Mouse (Mus musculus): ENCODE results near the gene Iqsec1. TPM values are rescaled to one million over a fixed set of nuclear protein-coding genes. Genes with fewer than 3 reads are reported as not detected.
A peak's percentile ranks its signal among the peaks of the same experiment; 100 is the strongest.

The Iqsec1 gene
- polyA plus RNA-seq, 1 experiment, result 230 TPM

- TF ChIP-seq CTCF (IDR thresholded peaks at IDR 0.05; ENCODE audit: extremely low read depth, insufficient read depth, insufficient read length, insufficient replicate concordance), result no peak
- peaks cover 45% of the 10 kb centered on the region; the same call in 1 of the 2 replicates for H3K4me1 ChIP-seq (ENCODE audit: control insufficient read depth, insufficient read depth, insufficient read length)
- H3K36me3 ChIP-seq (ENCODE audit: control insufficient read depth, insufficient read depth, low read length), result no peaks in the 10 kb centered on the region
- WGBS, result 41% methylated on average over 5 of the region's 5 CpGs
- H3K4me3 ChIP-seq (ENCODE audit: extremely low read depth, insufficient read depth, insufficient read length), result peak overlapping the region; percentile 41; the same call in 1 of the 2 replicates
- DNase-seq (ENCODE audit: low read depth in 1 of 2, low spot score in 2 of 2), result peak in 1 of 2 experiments; percentile 65
- H3K27me3 ChIP-seq (ENCODE audit: control insufficient read depth, insufficient read depth, low read length), result no peaks in the 10 kb centered on the region
- H3K27ac ChIP-seq (ENCODE audit: insufficient read depth, low read length), result peak overlapping the region; percentile 94
Observed at GRCm38 (mm10) chr6:90756561-90756960, 231.9 kb downstream of the Iqsec1 start.

- Histone ChIP-seq H3K27ac (ENCODE audit: insufficient read depth, low read length) (no peak overlapping the region), H3K36me3 (ENCODE audit: control insufficient read depth, insufficient read depth, low read length) (no peaks in the 10 kb centered on the region), H3K4me1 (ENCODE audit: control insufficient read depth, insufficient read depth, insufficient read length) (peaks cover 48% of the 10 kb centered on the region; the same call in 1 of the 2 replicates), H3K4me3 (ENCODE audit: extremely low read depth, insufficient read depth, insufficient read length) (no peak overlapping the region), H3K27me3 (ENCODE audit: control insufficient read depth, insufficient read depth, low read length) (no peaks in the 10 kb centered on the region)
- TF ChIP-seq CTCF (IDR thresholded peaks at IDR 0.05; ENCODE audit: extremely low read depth, insufficient read depth, insufficient read length, insufficient replicate concordance), result no peak
- no peak for DNase-seq (ENCODE audit: low read depth in 1 of 2, low spot score in 2 of 2)
- 84% methylated on average over 6 of the region's 6 CpGs for WGBS
Observed at GRCm38 (mm10) chr6:90755613-90755941, 232.9 kb downstream of the Iqsec1 start.

- TF ChIP-seq POLR2A (IDR thresholded peaks at IDR 0.05; ENCODE audit: low read depth, low read length) (no peak), CTCF (IDR thresholded peaks at IDR 0.05; ENCODE audit: extremely low read depth, insufficient read depth, insufficient read length, insufficient replicate concordance) (no peak)
- Histone ChIP-seq H3K36me3 (ENCODE audit: control insufficient read depth, insufficient read depth, low read length) (no peaks in the 10 kb centered on the region), H3K4me1 (ENCODE audit: control insufficient read depth, insufficient read depth, insufficient read length) (peaks cover 51% of the 10 kb centered on the region; the same call in 1 of the 2 replicates), H3K27me3 (ENCODE audit: control insufficient read depth, insufficient read depth, low read length) (no peaks in the 10 kb centered on the region), H3K27ac (ENCODE audit: insufficient read depth, low read length) (peak overlapping the region; percentile 37), H3K4me3 (ENCODE audit: extremely low read depth, insufficient read depth, insufficient read length) (no peak overlapping the region)
- 67% methylated on average over 7 of the region's 7 CpGs for WGBS
- no peak for DNase-seq (ENCODE audit: low read depth in 1 of 2, low spot score in 2 of 2)
Observed at GRCm38 (mm10) chr6:90754927-90755612, 233.4 kb downstream of the Iqsec1 start.

- no peak for TF ChIP-seq CTCF (IDR thresholded peaks at IDR 0.05; ENCODE audit: extremely low read depth, insufficient read depth, insufficient read length, insufficient replicate concordance)
- TF ChIP-seq POLR2A (IDR thresholded peaks at IDR 0.05; ENCODE audit: low read depth, low read length), result no peak
- 77% methylated on average over 2 of the region's 2 CpGs for WGBS
- Histone ChIP-seq H3K27me3 (ENCODE audit: control insufficient read depth, insufficient read depth, low read length) (no peaks in the 10 kb centered on the region), H3K4me1 (ENCODE audit: control insufficient read depth, insufficient read depth, insufficient read length) (peaks cover 52% of the 10 kb centered on the region; the same call in 1 of the 2 replicates), H3K27ac (ENCODE audit: insufficient read depth, low read length) (peak overlapping the region; percentile 37), H3K4me3 (ENCODE audit: extremely low read depth, insufficient read depth, insufficient read length) (no peak overlapping the region), H3K36me3 (ENCODE audit: control insufficient read depth, insufficient read depth, low read length) (0 out of 2 replicates have a peak, but pooled peaks cover 2% of the 10 kb centered on the region)
- DNase-seq (ENCODE audit: low read depth in 1 of 2, low spot score in 2 of 2), result no peak
Observed at GRCm38 (mm10) chr6:90754093-90754492, 234.4 kb downstream of the Iqsec1 start.

GRCm38 (mm10) chr6:90753656-90754055 lies 234.8 kb downstream of the Iqsec1 start:
- Histone ChIP-seq H3K27ac (ENCODE audit: insufficient read depth, low read length) (peak overlapping the region; percentile 3; the same call in 1 of the 2 replicates), H3K4me3 (ENCODE audit: extremely low read depth, insufficient read depth, insufficient read length) (no peak overlapping the region), H3K4me1 (ENCODE audit: control insufficient read depth, insufficient read depth, insufficient read length) (peaks cover 56% of the 10 kb centered on the region; the same call in 1 of the 2 replicates), H3K27me3 (ENCODE audit: control insufficient read depth, insufficient read depth, low read length) (no peaks in the 10 kb centered on the region), H3K36me3 (ENCODE audit: control insufficient read depth, insufficient read depth, low read length) (0 out of 2 replicates have a peak, but pooled peaks cover 2% of the 10 kb centered on the region)
- no peak for TF ChIP-seq CTCF (IDR thresholded peaks at IDR 0.05; ENCODE audit: extremely low read depth, insufficient read depth, insufficient read length, insufficient replicate concordance)
- TF ChIP-seq POLR2A (IDR thresholded peaks at IDR 0.05; ENCODE audit: low read depth, low read length), result no peak
- no peak for DNase-seq (ENCODE audit: low read depth in 1 of 2, low spot score in 2 of 2)

- no peak overlapping the region for H3K4me3 ChIP-seq (ENCODE audit: extremely low read depth, insufficient read depth, insufficient read length)
- peak in 1 of 2 experiments; percentile 76 for DNase-seq (ENCODE audit: low read depth in 1 of 2, low spot score in 2 of 2)
- 21% methylated on average over 3 of the region's 3 CpGs for WGBS
- H3K27me3 ChIP-seq (ENCODE audit: control insufficient read depth, insufficient read depth, low read length), result no peaks in the 10 kb centered on the region
- H3K27ac ChIP-seq (ENCODE audit: insufficient read depth, low read length), result peak overlapping the region; percentile 24; the same call in 1 of the 2 replicates
- TF ChIP-seq CTCF (IDR thresholded peaks at IDR 0.05; ENCODE audit: extremely low read depth, insufficient read depth, insufficient read length, insufficient replicate concordance), result no peak
- no peak for TF ChIP-seq POLR2A (IDR thresholded peaks at IDR 0.05; ENCODE audit: low read depth, low read length)
- peaks cover 4% of the 10 kb centered on the region; the same call in 1 of the 2 replicates for H3K36me3 ChIP-seq (ENCODE audit: control insufficient read depth, insufficient read depth, low read length)
- H3K4me1 ChIP-seq (ENCODE audit: control insufficient read depth, insufficient read depth, insufficient read length), result peaks cover 50% of the 10 kb centered on the region; the same call in 1 of the 2 replicates
Observed at GRCm38 (mm10) chr6:90751624-90752023, 236.9 kb downstream of the Iqsec1 start.

GRCm38 (mm10) chr6:90750091-90750490 lies 238.4 kb downstream of the Iqsec1 start:
- no peak overlapping the region for H3K4me3 ChIP-seq (ENCODE audit: extremely low read depth, insufficient read depth, insufficient read length)
- H3K4me1 ChIP-seq (ENCODE audit: control insufficient read depth, insufficient read depth, insufficient read length), result peaks cover 49% of the 10 kb centered on the region; the same call in 1 of the 2 replicates
- TF ChIP-seq CTCF (IDR thresholded peaks at IDR 0.05; ENCODE audit: extremely low read depth, insufficient read depth, insufficient read length, insufficient replicate concordance) (no peak), POLR2A (IDR thresholded peaks at IDR 0.05; ENCODE audit: low read depth, low read length) (no peak)
- no peaks in the 10 kb centered on the region for H3K27me3 ChIP-seq (ENCODE audit: control insufficient read depth, insufficient read depth, low read length)
- DNase-seq (ENCODE audit: low read depth in 1 of 2, low spot score in 2 of 2), result no peak
- H3K36me3 ChIP-seq (ENCODE audit: control insufficient read depth, insufficient read depth, low read length), result peaks cover 4% of the 10 kb centered on the region; the same call in 1 of the 2 replicates
- no peak overlapping the region for H3K27ac ChIP-seq (ENCODE audit: insufficient read depth, low read length)
- WGBS, result 61% methylated on average over 2 of the region's 2 CpGs

Data from spleen, adult 2 months (tissue).